Mouse (Mus musculus) cerebellum, adult 9-11 months (tissue): ENCODE data around the gene Ncoa6.
A peak's percentile ranks its signal among the peaks of the same experiment; 100 is the strongest.

ENCODE experiments used
- DNase-seq: peaks from one replicate; pipeline ENCODE4 v3.0.0; 2022

Ncoa6 gene

GRCm38 (mm10) chr2:155357686-155358399, 115.9 kb downstream of the Ncoa6 start:
- peak; percentile 24 for DNase-seq

- peak; percentile 94 for DNase-seq
Observed at GRCm38 (mm10) chr2:155356971-155357591, 116.6 kb downstream of the Ncoa6 start, which contains the start of gene Pigu. TSS of gene Pigu (minus strand) at chr2:155357430.

- no peak for DNase-seq
Observed at GRCm38 (mm10) chr2:155354402-155354801, 119.3 kb downstream of the Ncoa6 start.

GRCm38 (mm10) chr2:155346670-155347069, 127.0 kb downstream of the Ncoa6 start:
- no peak for DNase-seq
